Mouse (Mus musculus) cortical plate, adult 2 months (tissue): ENCODE data around the gene Hbp1.

Source experiments
- CTCF ChIP-seq: fragments of 200-500 bp; IDR thresholded peaks from 2 replicates; pipeline ENCODE4 v1.5.1; 2011; ENCODE audit warnings: mild to moderate bottlenecking, control low read depth, low read length; ENCODE audit not compliant: insufficient read depth; ENCODE audit errors: extremely low read depth
- POLR2A ChIP-seq: fragments of 200-500 bp; IDR thresholded peaks from 2 replicates; pipeline ENCODE4 v1.6.1; 2011; ENCODE audit warnings: mild to moderate bottlenecking, low read length, control low read depth; ENCODE audit not compliant: insufficient read depth; ENCODE audit errors: extremely low read depth

- TF ChIP-seq POLR2A, result no peak
- no peak for TF ChIP-seq CTCF
Measured at GRCm38 (mm10) chr12:31939026-31939425, 11.3 kb downstream of the Hbp1 start.
